Mouse (Mus musculus): ENCODE data around the gene Myo5a.
A peak's percentile ranks its signal among the peaks of the same experiment; 100 is the strongest.
"Not testable (repeated sequence)": the region's sequence is repeated elsewhere in the genome, so short reads cannot be mapped to it uniquely, and the experiment has no call there.

Gene Myo5a

DNA sequence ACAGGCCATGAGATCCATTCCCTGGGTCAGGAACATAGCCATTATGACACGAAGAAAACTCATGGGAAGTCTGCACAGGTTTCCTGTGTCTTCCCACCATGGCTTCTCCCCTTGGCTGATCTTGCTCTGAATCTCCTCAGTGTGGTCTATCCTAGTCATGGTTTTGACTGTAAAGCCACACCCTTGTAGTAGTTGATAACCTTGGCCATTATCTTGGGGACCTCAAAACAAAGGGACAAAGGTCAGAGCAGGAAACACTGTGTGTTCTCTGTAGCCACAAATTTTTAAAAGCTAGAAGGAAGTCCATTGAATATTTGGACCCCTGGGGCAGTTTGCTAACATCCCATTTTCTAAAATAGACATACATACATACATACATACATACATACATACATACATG, 177.5 kb downstream of the Myo5a start:
- no peak for DNase-seq (ENCODE audit: low read depth)

DNA sequence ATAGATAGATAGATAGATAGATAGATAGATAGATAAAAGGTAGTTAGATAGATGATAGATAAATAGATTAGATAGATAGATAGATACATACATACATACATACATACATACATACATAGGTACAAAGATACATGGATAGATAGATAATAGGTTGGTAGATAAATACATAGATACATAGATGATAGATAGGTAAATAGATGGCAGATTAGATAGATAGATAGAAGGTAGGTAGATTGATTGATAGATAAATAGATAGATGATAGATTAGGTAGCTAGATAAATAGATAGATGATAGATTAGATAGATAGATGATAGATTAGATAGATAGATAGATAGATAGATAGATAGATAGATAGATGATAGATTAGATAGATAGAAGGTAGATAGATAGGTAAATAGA, 178.1 kb downstream of the Myo5a start:
- no peak for DNase-seq (ENCODE audit: low read depth)

DNA sequence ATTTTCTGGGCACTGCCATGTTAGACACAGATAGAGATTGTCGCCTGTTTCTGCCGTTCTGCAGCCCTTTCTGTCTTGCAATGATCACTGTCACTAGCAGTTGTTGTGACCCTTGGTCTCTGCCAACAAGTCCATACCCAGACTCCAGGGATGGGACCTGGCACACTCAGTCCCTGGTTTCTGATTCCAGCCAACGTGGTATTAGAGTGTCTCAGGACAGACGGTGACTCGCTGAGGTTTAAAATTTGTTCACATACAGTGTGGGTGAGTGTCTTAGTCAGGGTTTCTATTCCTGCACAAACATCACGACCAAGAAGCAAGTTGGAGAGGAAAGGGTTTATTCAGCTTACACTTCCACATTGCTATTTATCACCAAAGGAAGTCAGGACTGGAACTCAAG, 182.3 kb downstream of the Myo5a start:
- DNase-seq (ENCODE audit: low read depth), result not testable (repeated sequence)

DNA sequence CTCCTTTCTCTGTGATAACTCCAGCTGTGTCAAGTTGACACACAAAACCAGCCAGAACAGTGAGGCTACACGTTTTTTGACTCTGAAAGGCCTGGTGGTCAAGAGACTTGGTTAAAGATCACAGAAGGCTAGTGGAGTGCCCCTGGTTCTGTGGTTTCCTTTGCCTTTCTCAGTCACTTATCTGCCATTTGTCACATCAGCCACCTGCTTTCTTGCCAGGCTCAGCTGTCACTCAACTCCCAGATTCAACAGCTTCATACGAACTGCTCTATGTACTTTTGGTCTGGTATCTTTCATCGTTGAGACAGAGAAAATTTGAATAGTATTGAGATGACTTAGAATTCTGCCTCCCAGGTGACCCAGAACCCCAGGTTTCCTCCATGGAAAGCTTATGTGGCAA, 183.0 kb downstream of the Myo5a start:
- DNase-seq (ENCODE audit: low read depth), result no peak

DNA sequence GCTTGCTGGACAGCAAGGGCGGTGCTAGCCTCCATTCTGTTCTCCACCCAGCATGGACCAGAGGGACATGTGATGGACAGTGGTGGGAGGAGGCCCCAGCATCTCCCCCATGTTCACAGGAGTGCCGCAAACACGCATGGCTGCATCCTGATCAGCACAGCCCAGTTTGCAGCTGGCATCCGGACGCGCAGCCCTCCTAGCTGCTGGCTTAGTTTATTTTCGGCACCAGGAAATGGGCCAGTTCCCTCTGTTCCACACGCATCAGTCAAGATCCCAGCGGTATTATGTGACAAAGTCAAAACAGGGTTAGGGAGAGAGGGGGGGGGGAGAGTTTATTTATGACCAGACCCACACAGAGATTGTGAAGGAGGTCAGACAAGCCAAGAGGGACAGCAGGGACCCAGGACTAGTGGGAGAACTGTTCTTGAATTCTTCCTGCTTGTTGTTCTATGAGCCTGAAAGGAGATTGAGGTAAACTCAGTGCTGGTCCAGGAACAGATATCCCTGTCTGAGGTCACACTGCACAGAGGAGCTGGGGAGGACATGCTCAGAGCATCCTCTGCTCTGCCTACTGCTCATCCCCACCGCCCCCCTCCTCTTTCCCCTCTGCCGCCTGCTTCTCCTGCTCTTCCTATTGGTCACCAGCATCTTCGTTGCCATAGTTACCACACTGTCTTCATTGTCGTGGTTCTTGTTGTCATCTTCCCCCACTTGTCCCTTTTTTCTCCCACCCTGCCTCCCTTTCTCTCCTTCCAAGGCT, 183.6 kb downstream of the Myo5a start:
- no peak for DNase-seq (ENCODE audit: low read depth)

DNA sequence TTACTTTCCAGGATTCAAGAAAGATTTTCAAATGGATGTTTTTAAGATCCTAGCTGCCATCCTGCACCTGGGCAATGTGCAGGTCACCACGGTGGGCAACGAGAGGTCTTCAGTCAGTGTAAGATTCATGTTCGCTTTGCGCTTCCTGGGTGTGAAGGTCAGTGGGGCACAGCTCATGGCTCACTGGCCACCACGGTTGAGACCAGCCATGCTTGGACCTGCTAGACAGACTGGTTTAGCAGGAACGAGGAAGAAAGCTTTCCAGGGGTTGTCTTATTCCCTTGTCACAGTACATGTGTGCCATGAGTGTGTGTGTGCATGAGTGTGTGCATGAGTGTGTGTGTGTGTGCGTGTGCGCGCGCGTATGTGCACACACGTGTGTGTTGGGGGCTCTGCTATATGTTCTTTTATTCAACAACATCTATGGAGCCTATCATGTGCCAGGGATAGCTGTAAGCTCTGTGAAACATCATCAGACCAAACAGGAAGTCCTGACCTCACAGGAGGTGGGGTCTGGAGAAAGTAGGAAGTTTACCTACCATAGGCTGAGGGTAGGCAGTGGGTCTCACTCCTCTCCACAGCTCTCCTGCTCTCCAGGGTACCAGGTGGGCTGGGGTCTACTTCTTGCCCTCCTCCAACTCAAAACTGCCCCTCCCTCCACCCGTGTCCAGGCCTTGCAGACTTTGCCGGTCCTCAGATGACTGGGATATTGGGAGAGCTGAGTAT, 185.2 kb downstream of the Myo5a start:
- DNase-seq (ENCODE audit: low read depth), result no peak

DNA sequence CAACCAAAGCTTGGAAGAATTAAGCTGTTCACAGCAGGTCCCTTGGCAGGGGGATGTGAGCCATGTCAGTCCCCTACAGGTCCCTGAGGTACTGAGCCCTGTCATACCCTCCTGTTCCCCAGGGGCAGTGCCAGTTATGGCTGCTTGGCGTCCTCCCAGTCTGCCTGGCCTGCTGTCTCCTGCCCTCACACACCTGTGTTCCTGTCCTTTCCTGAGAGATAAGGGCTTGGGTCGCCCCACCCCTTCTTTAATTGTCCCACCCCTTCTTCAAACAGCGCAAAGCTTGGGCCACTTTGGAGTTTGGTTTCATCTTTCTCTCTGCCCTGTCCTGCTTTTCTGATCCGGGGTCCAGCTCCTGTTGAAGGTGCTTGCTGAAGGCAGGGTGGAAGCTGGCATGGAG, 188.0 kb downstream of the Myo5a start:
- no peak for DNase-seq (ENCODE audit: low read depth)

DNA sequence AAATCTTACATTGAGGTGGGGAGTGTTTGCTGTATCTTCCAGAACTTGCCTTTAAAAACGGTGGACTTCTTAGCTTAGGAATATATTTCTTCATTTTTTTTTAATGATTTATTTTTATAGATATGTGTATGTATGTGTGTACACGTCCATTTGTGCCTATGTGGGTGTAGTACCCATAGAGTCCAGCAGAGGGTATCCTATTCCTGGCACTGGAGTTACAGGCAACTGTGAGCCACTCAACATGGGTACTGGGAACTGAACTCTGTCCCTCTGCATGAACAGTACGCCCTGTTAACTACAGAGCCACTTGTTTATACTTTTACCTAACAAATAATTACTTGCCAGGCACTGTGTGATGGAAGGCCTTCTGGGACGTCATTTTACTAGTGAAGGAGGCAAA, 188.8 kb downstream of the Myo5a start:
- DNase-seq (ENCODE audit: low read depth), result no peak

DNA sequence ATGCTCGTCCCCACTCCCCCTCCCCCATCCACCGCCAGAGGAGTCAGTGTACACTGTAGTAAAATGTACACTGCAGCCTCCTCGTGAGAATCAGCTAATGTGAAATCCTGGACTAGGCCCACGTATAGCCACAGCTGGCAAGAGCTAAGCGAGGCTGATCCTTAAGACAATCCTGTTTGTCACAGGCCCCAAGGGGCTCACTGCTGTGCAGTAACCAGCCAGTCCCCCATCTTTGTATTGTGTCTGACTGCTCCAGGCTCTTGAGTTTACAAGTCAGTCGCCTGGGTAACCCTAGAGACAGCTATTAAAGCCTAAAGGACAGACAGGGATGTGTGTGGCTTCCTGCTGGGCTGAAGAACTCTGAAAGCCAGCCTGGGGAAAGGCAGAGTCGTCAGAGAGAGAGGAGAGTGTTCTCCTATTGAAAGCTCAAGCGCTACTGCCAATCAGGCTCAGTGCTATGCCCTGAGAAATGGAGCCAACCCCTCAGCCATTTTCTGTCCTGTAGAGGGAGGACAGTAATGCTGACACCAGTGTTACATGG, 190.6 kb downstream of the Myo5a start:
- DNase-seq (ENCODE audit: low read depth), result no peak

DNA sequence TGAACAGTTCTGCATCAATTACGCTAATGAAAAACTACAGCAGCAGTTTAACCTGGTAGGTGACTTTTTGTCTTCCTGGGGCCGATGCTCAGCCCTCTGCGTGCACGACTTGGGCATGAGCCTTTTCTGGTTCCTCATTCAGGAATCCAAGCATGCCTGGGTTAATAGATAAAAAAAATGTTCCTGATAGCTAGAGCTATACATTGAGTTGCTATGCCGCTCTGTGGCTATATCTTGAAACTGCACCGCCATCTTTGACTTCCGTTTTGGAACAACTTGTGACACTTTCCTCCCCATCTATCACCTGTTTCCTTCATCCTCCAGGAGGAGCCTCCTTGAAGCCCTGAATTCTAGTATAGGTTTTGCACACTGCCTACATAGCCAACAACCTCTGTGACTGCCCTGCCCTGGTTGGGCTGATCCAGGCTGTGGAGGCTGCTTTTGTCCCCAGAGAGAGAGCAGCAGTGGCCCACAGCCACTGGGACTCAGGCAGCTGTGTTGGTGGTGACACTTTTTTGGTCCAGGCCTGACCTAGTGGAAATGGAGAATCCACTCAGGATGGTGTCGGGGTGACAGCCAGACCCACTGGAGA, 191.5 kb downstream of the Myo5a start:
- DNase-seq (ENCODE audit: low read depth), result peak; percentile 37

DNA sequence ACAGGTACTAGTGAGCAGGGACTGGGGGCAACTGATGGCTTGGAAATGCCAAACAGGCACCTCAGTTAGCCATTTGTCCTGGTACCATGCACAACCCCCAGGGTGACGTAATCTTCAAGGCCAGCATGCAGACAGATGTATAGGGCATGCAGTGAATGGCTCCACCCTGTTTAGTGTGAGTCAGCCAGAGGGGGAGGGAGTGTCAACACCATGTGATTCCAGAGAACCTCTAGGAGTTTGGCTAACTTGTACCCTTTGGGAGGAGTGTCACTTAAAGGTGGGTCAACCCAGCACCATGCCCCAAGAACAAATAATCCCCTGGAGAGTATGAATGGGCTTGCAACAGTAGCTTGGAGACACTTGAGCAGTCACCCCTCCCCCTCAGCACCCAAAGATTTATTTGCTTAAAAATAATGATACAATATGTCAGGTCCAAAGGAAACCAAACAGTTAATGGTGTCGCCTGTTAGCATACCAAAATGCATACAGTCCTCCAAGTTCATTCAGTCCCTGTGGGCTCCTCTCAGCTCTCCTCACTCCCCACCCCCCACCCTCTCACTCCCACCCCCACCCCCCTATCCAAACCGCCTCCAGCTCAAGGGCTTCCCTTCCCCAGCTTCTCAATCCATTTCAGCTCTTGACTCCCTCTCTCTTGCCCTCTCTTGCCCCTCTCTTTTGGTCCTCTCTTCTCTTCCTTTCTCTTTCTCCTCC, 193.3 kb downstream of the Myo5a start:
- no peak for DNase-seq (ENCODE audit: low read depth)

DNA sequence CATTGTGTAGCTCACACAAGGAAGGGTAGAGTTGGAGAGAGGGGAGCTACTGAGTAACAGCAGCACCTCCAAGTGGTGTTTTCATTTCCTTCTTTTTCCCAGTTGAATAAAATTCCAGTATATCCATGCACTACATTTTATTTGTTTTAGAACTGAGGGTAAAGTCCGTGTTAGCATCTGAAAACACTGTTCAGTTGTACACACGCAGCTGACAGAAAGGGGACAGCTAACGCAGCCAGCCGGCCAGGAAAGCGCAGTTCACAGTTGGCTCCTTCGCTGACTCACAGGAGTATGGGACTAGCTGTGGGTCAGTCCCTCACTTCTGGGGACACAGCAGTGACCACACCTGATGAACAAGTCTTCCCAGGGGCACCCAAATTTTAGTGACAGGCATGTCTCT, 196.3 kb downstream of the Myo5a start:
- no peak for DNase-seq (ENCODE audit: low read depth)

DNA sequence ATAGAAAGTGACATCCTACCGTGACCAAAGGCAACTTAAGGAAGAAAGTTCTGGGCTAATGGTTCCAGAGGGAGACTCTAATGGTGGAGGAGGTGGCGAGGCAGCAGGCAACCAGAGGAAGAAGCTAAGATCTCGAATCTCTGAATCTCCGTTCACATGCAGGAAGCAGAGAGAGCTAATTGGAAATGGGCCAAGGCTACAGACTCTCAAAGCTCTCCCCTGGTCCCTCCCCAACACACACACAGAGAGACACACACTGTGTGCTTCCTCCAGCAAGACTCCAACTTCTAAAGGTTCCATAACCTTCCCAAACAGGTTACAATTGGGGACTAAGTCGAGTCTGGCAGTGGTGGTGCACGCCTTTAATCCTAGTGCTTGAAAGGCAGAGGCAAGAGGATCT, 199.6 kb downstream of the Myo5a start:
- DNase-seq (ENCODE audit: low read depth), result no peak

DNA sequence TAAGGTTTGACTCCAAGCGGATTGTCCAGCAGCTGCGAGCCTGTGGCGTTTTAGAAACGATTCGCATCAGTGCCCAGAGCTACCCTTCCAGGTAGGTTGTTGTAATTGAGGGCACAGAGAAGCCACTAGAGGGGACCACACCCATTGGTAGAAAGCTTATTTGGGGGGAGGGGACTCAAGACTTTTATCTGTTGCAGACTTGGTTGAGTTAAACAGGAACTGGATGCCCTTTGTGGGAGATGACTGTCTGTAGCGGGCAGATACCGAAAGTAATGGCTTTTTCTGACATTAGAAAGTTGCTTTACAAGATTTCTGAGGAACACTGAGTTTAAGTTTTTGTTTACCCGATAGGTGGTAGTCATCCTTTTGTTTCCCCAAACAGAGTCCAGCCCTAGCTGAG, 200.7 kb downstream of the Myo5a start:
- no peak for DNase-seq (ENCODE audit: low read depth)
